Mouse (Mus musculus): ENCODE results near the gene Gba.

DNA sequence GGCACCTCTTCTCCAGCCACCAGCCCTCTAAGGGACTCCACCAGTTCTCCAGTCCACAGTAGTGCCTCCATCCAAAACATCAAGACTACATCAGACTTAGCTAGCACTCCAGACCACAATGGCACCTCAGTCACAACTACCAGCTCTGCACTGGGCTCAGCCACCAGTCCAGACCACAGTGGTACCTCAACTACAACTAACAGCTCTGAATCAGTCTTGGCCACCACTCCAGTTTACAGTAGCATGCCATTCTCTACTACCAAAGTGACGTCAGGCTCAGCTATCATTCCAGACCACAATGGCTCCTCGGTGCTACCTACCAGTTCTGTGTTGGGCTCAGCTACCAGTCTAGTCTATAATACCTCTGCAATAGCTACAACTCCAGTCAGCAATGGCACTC lies 27.8 kb downstream of the Gba start:
- TF ChIP-seq CTCF (IDR thresholded peaks at IDR 0.05; ENCODE audit: low read depth): no peak
- no peak for TF ChIP-seq EP300 (IDR thresholded peaks at IDR 0.05; ENCODE audit: low read depth)

All from liver, postnatal 0 days (tissue).